Mouse (Mus musculus) cerebellum, adult 2 months (tissue): Measurements from ENCODE around the gene Grb10.

Source experiments
- CTCF ChIP-seq: fragments of 200-500 bp; IDR thresholded peaks from 2 replicates; pipeline ENCODE4 v1.5.1; 2011; ENCODE audit warnings: low read depth, mild to moderate bottlenecking, control low read depth, low read length, moderate library complexity, borderline replicate concordance; ENCODE audit not compliant: insufficient read depth
- POLR2A ChIP-seq: fragments of 200-500 bp; IDR thresholded peaks from 2 replicates; pipeline ENCODE4 v1.6.1; 2011; ENCODE audit warnings: low read length, control low read depth, borderline replicate concordance; ENCODE audit not compliant: insufficient read depth

- TF ChIP-seq POLR2A (no peak), CTCF (no peak)
Observed at GRCm38 (mm10) chr11:12048135-12048534, 9.7 kb upstream of the Grb10 start.
